Mouse (Mus musculus): ENCODE results near the gene Cand2.

Gene Cand2

GRCm38 (mm10) chr6:115775838-115776237 lies 1.5 kb downstream of the Cand2 start:
- no peak for DNase-seq (ENCODE audit: low spot score)

GRCm38 (mm10) chr6:115776363-115776762 lies 2.0 kb downstream of the Cand2 start:
- DNase-seq (ENCODE audit: low spot score): no peak

- DNase-seq (ENCODE audit: low spot score): no peak
These were observed 8.4 kb downstream of the Cand2 start for GRCm38 (mm10) chr6:115782781-115783180.

- no peak for DNase-seq (ENCODE audit: low spot score)
These were observed 16.7 kb downstream of the Cand2 start for GRCm38 (mm10) chr6:115791016-115791415.

GRCm38 (mm10) chr6:115791842-115792686 lies 17.7 kb downstream of the Cand2 start:
- no peak for DNase-seq (ENCODE audit: low spot score)

- DNase-seq (ENCODE audit: low spot score): no peak
These were observed 18.4 kb downstream of the Cand2 start for GRCm38 (mm10) chr6:115792691-115793215.

GRCm38 (mm10) chr6:115801811-115802210 lies 27.5 kb downstream of the Cand2 start:
- DNase-seq (ENCODE audit: low spot score): no peak

- DNase-seq (ENCODE audit: low spot score): peak; percentile 88
These were observed 29.4 kb downstream of the Cand2 start for GRCm38 (mm10) chr6:115803541-115804382.

GRCm38 (mm10) chr6:115804432-115805192 lies 30.3 kb downstream of the Cand2 start:
- no peak for DNase-seq (ENCODE audit: low spot score)

GRCm38 (mm10) chr6:115807464-115808195 lies 33.3 kb downstream of the Cand2 start:
- DNase-seq (ENCODE audit: low spot score): no peak

GRCm38 (mm10) chr6:115808196-115808487 lies 33.8 kb downstream of the Cand2 start:
- no peak for DNase-seq (ENCODE audit: low spot score)

- peak; percentile 90 for DNase-seq (ENCODE audit: low spot score)
These were observed 34.3 kb downstream of the Cand2 start, which contains the start of gene Rpl32 for GRCm38 (mm10) chr6:115808488-115809231. Gene Rpl32 (minus strand): TSS chr6:115808747.

GRCm38 (mm10) chr6:115811606-115812005 lies 37.3 kb downstream of the Cand2 start:
- DNase-seq (ENCODE audit: low spot score): no peak

GRCm38 (mm10) chr6:115814104-115814503 lies 39.8 kb downstream of the Cand2 start:
- DNase-seq (ENCODE audit: low spot score): peak; percentile 79

- no peak for DNase-seq (ENCODE audit: low spot score)
These were observed 40.7 kb downstream of the Cand2 start for GRCm38 (mm10) chr6:115815041-115815440.

- no peak for DNase-seq (ENCODE audit: low spot score)
These were observed 43.8 kb downstream of the Cand2 start for GRCm38 (mm10) chr6:115818129-115818528.

- no peak for DNase-seq (ENCODE audit: low spot score)
These were observed 47.1 kb downstream of the Cand2 start for GRCm38 (mm10) chr6:115821216-115821993.

GRCm38 (mm10) chr6:115823850-115824464 lies 49.6 kb downstream of the Cand2 start:
- DNase-seq (ENCODE audit: low spot score): peak; percentile 67

Measured in testis, postnatal 10 days (tissue).